Mouse (Mus musculus): ENCODE measurements at regions not wholly inside any gene's neighbourhood (a gene's known extent, or its start where the extent isn't known, plus 50 kb on each side); places are given as distances from the start of the nearest gene placed in this dataset.
A peak's percentile ranks its signal among the peaks of the same experiment; 100 is the strongest.

GRCm38 (mm10) chr1:63819536-63820254 is 50.6 kb upstream of the 4933402D24Rik start:
- ATAC-seq, result peak; percentile 65; the same call in 1 of the 2 replicates
- WGBS, result 22% methylated on average over 11 of the region's 11 CpGs
- Histone ChIP-seq H3K9me3 (no peaks in the 10 kb centered on the region), H3K36me3 (no peaks in the 10 kb centered on the region), H3K9ac (replicated peaks) (no peak overlapping the region; the same call in 1 of the 2 replicates), H3K4me2 (replicated peaks) (no peak overlapping the region; the same call in 1 of the 2 replicates), H3K27ac (peak overlapping the region; percentile 69), H3K27me3 (no peaks in the 10 kb centered on the region), H3K4me1 (replicated peaks) (peaks cover 22% of the 10 kb centered on the region), H3K4me3 (replicated peaks) (no peak overlapping the region)
